Mouse (Mus musculus) forebrain, embryonic 11.5 days (tissue): ENCODE data around the gene Klf7. TPM values are rescaled to one million over a fixed set of nuclear protein-coding genes. Genes with fewer than 3 reads are reported as not detected.

ENCODE experiments used
- ATAC-seq: fragments of 200-750 bp; cut with Nextera tagmentation; replicated peaks from 2 replicates; pipeline ENCODE4 v1.8.0; 2017; ENCODE audit warnings: moderate TSS enrichment; ENCODE audit not compliant: low FRiP score
- DNase-seq: peaks from one replicate; pipeline ENCODE4 v3.0.0-alpha.2; 2017; ENCODE audit warnings: low spot score
- H3K27ac ChIP-seq: fragments of 300-500 bp; sonication (generic); 2 replicates; pipeline ENCODE4 v1.5.1; 2014; ENCODE audit warnings: low read depth, low read length
- H3K27me3 ChIP-seq: fragments of 300-500 bp; sonication (generic); 2 replicates; pipeline ENCODE4 v1.6.1; 2014; ENCODE audit warnings: mild to moderate bottlenecking, low read length, mixed read lengths; ENCODE audit not compliant: control insufficient read depth, insufficient read depth
- H3K36me3 ChIP-seq: fragments of 300-500 bp; sonication (generic); 2 replicates; pipeline ENCODE4 v1.6.1; 2014; ENCODE audit warnings: mild to moderate bottlenecking, low read length, moderate library complexity, mixed read lengths; ENCODE audit not compliant: control insufficient read depth, insufficient read depth
- H3K4me1 ChIP-seq: fragments of 300-500 bp; sonication (generic); replicated peaks from 2 replicates; pipeline ENCODE4 v1.6.1; 2014; ENCODE audit warnings: low read length, mixed read lengths; ENCODE audit not compliant: control insufficient read depth, insufficient read depth
- H3K4me2 ChIP-seq: fragments of 300-500 bp; sonication (generic); 2 replicates; pipeline ENCODE4 v1.6.1; 2014; ENCODE audit warnings: low read depth, mild to moderate bottlenecking, low read length, moderate library complexity, mixed read lengths; ENCODE audit not compliant: severe bottlenecking
- H3K4me3 ChIP-seq: fragments of 300-500 bp; sonication (generic); 2 replicates; pipeline ENCODE4 v1.5.1; 2014; ENCODE audit warnings: low read depth, low read length
- H3K9ac ChIP-seq: fragments of 300-500 bp; sonication (generic); 2 replicates; pipeline ENCODE4 v1.6.1; 2014; ENCODE audit warnings: low read length
- H3K9me3 ChIP-seq: fragments of 300-500 bp; sonication (generic); 2 replicates; pipeline ENCODE4 v1.6.1; 2016; ENCODE audit warnings: low read length, mixed read lengths; ENCODE audit not compliant: control insufficient read depth
- WGBS: fragments of 180-500 bp; shearing (Covaris S2); extraction: QIAGEN DNeasy Blood & Tissue Kit; methylation state at CpG from one replicate; pipeline ENCODE4 v1.1.7; 2014; 5-methylcytosine and 5-hydroxymethylcytosine counted together
- microRNA-seq: library from miRNA; unstranded; fragments of <30 nt; microRNA quantifications from one replicate; pipeline ENCODE4, GENCODE M21; 2016; ENCODE audit not compliant: insufficient number of aligned reads
- polyA plus RNA-seq: library from polyadenylated mRNA; unstranded; fragments of >200 nt; fragmentation: Nextera tagmentation; extraction: Ambion mirVana; gene quantifications from 2 replicates; pipeline ENCODE4 v1.2.1, GENCODE M21; 2014

Gene Klf7
- polyA plus RNA-seq, 1 experiment from 2014 or later = 24.8 TPM

DNA sequence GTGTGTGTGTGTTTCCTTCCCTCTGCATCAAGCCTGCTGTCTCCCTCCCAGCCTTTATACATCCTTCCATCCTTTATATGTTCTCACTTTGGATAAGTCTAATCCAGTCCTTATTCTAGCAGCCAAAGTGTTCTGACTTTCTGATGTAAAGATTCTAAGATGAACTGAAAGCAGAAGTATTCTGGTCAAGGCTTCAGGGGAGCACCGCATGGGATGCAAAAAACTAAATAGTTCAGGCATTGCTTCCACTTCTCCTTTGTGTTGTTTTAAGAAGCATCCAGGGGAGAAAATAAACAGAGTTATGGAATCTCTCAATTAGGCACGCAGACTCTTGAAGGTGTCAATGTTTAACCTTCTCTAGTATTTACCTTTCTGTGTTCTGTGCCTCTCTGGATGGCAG, 141.3 kb downstream of the Klf7 start:
- H3K4me3 ChIP-seq = no peak overlapping the region
- ATAC-seq = no peak

More for the DNA sequence above, 141.3 kb downstream of the Klf7 start:
- DNase-seq = no peak
- no peak overlapping the region for H3K27ac ChIP-seq
- peaks cover 8% of the 10 kb centered on the region; the same call in 1 of the 2 replicates for H3K4me1 ChIP-seq
- H3K9ac ChIP-seq = no peak overlapping the region
- H3K4me2 ChIP-seq = no peak overlapping the region
- H3K27me3 ChIP-seq = no peaks in the 10 kb centered on the region
- WGBS = 71% methylated on average over 2 of the region's 2 CpGs
- no peaks in the 10 kb centered on the region for H3K36me3 ChIP-seq
- H3K9me3 ChIP-seq = no peaks in the 10 kb centered on the region

Small RNA genes within 50 kb of the gene (microRNA-seq; reads per million reads assigned to microRNA genes)
- gene Mir6899 = not detected
